Mouse (Mus musculus): ENCODE results near the gene Xbp1.

- no peak for TF ChIP-seq CTCF (IDR thresholded peaks at IDR 0.05; ENCODE audit: control insufficient read depth, insufficient read depth, insufficient read length)
- no peak for TF ChIP-seq MYOG (IDR thresholded peaks at IDR 0.05; ENCODE audit: control insufficient read depth, extremely low read depth, insufficient read length)
These were observed 8.2 kb upstream of the Xbp1 start for GRCm38 (mm10) chr11:5512099-5512725.
